Mouse (Mus musculus): Measurements from ENCODE around the gene Iqcc. TPM values are rescaled to one million over a fixed set of nuclear protein-coding genes. Genes with fewer than 3 reads are reported as not detected.

The Iqcc gene
- polyA plus RNA-seq, 1 experiment, result 32.3 TPM

DNA sequence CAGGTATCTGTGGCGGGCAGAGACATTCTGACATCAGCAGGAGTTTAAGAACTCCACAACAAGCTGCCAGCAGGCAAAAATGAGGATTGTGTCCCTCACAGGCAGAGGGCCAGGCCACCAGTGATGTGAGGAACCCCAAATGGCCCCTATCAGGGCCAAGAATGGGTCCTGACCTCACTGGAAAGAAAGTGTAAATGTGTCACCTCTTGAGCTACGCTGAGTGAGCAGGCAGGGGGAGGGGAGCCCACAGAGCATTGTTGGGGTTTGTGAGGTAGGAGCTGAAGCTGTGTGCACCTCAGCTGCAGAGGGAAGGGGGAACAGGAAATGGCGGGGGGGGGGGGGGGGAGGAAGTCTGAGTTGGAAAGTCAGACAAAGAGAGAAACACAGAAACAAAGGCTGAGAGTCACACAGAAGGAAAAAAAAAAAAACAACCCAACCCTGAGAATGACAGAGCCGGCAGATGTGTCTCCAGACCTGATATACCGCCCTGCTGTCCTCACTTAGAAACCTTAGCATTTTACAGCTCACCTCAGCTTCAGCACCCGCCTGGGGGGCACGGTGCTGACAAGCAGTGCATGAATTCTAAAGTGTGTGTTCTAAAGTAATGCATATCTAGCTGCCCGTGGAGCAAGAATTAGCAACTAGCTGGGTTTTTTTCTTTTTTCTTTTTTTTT lies 43.6 kb downstream of the Iqcc start:
- no peak for DNase-seq (ENCODE audit: low read depth)
- no peak for TF ChIP-seq POLR2A (IDR thresholded peaks at IDR 0.05; ENCODE audit: borderline replicate concordance, extremely low read depth, insufficient read depth, insufficient read length, poor library complexity, severe bottlenecking)
- TF ChIP-seq CTCF (IDR thresholded peaks at IDR 0.05; ENCODE audit: borderline replicate concordance, extremely low read depth, insufficient read depth, insufficient read length), result no peak

- DNase-seq (ENCODE audit: low read depth), result no peak
- TF ChIP-seq CTCF (IDR thresholded peaks at IDR 0.05; ENCODE audit: borderline replicate concordance, extremely low read depth, insufficient read depth, insufficient read length) (no peak), POLR2A (IDR thresholded peaks at IDR 0.05; ENCODE audit: borderline replicate concordance, extremely low read depth, insufficient read depth, insufficient read length, poor library complexity, severe bottlenecking) (no peak)
Measured at GRCm38 (mm10) chr4:129573430-129573829, 45.5 kb downstream of the Iqcc start, which contains the start of gene Lck. Gene Lck (minus strand): TSS chr4:129573641.

DNA sequence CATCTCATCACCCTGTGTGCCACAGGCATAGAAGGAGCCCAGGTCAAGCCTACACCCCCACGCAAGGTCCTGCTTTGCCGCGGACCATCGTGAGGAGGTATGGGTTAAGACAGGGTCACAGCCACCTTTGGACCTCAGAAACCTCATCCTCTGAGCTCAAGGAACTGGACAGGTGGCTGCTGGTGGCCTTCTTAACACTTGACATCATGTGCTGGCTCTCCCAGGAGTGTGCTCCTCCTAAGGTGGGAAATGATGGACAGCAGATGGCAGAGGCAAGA lies 45.9 kb downstream of the Iqcc start:
- DNase-seq (ENCODE audit: low read depth), result no peak
- TF ChIP-seq POLR2A (IDR thresholded peaks at IDR 0.05; ENCODE audit: borderline replicate concordance, extremely low read depth, insufficient read depth, insufficient read length, poor library complexity, severe bottlenecking) (no peak), CTCF (IDR thresholded peaks at IDR 0.05; ENCODE audit: borderline replicate concordance, extremely low read depth, insufficient read depth, insufficient read length) (no peak)

- TF ChIP-seq POLR2A (IDR thresholded peaks at IDR 0.05; ENCODE audit: borderline replicate concordance, extremely low read depth, insufficient read depth, insufficient read length, poor library complexity, severe bottlenecking) (no peak), CTCF (IDR thresholded peaks at IDR 0.05; ENCODE audit: borderline replicate concordance, extremely low read depth, insufficient read depth, insufficient read length) (no peak)
- no peak for DNase-seq (ENCODE audit: low read depth)
Measured at GRCm38 (mm10) chr4:129572236-129573092, 46.4 kb downstream of the Iqcc start.

DNA sequence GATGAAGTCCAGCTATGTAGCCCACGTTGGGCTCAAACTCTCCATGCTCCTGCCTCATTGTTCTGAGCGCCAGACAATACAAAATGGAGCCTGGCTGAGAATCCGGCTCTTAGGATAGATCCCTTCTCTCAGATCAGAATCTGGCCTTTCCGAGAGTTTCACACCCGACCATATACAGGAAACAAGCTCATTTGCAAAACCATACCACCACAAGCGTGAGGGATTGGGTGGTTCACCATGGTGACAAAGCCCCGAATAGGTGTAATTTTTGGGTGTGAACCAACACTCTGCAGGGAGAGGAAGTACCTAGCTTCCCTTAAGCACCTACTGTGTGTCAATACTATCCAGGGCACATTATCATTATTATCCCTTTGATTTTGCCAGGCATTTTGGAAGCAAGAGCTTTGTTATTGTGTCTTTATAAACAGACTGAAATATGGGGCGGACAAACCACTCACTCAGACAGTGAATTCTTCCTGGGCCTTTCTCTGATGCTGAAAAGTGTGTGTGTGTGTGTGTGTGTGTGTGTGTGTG lies 47.3 kb downstream of the Iqcc start:
- TF ChIP-seq POLR2A (IDR thresholded peaks at IDR 0.05; ENCODE audit: borderline replicate concordance, extremely low read depth, insufficient read depth, insufficient read length, poor library complexity, severe bottlenecking) (no peak), CTCF (IDR thresholded peaks at IDR 0.05; ENCODE audit: borderline replicate concordance, extremely low read depth, insufficient read depth, insufficient read length) (no peak)
- DNase-seq (ENCODE audit: low read depth), result no peak

GRCm38 (mm10) chr4:129570028-129570427 lies 48.9 kb downstream of the Iqcc start:
- TF ChIP-seq CTCF (IDR thresholded peaks at IDR 0.05; ENCODE audit: borderline replicate concordance, extremely low read depth, insufficient read depth, insufficient read length), result no peak
- no peak for DNase-seq (ENCODE audit: low read depth)

DNA sequence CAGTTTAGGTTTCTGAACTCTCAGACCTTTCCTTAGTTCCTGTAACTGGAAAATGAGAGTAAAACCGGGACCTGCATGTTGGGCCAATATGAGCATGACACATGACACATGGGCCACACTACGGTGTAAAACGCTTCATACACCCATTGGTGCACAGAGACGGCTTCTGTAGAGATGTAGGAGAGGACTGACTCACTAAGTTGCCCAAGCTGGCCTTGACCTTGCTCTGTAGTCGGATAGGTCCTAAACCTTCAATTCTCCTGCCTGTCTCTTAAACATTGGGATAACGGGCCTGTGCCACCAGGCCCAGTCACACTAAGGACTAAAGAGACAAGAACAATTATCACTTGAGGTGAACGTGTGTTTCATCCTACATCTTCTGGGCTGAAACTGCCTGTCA lies 50.5 kb downstream of the Iqcc start:
- TF ChIP-seq POLR2A (IDR thresholded peaks at IDR 0.05; ENCODE audit: borderline replicate concordance, extremely low read depth, insufficient read depth, insufficient read length, poor library complexity, severe bottlenecking) (no peak), CTCF (IDR thresholded peaks at IDR 0.05; ENCODE audit: borderline replicate concordance, extremely low read depth, insufficient read depth, insufficient read length) (no peak)
- no peak for DNase-seq (ENCODE audit: low read depth)

GRCm38 (mm10) chr4:129565139-129565538 lies 53.8 kb downstream of the Iqcc start:
- TF ChIP-seq CTCF (IDR thresholded peaks at IDR 0.05; ENCODE audit: borderline replicate concordance, extremely low read depth, insufficient read depth, insufficient read length) (no peak), POLR2A (IDR thresholded peaks at IDR 0.05; ENCODE audit: borderline replicate concordance, extremely low read depth, insufficient read depth, insufficient read length, poor library complexity, severe bottlenecking) (no peak)
- no peak for DNase-seq (ENCODE audit: low read depth)

Other genes starting within 250 kb of the Iqcc start
- 19.5 and 23.1 TPM in 2 replicates for gene Zbtb8a, start 241.0 kb downstream of the Iqcc start, polyA plus RNA-seq (2012; rRNA removed)
- gene Zbtb8b, start 178.2 kb downstream of the Iqcc start, polyA plus RNA-seq (2012; rRNA removed), result 5.6 and 10.2 TPM in 2 replicates
- 17.5 and 29.2 TPM in 2 replicates for gene Bsdc1, start 157.5 kb downstream of the Iqcc start, polyA plus RNA-seq (2012; rRNA removed)
- 0.14 and 0.18 TPM in 2 replicates for gene Tssk3, start 128.1 kb downstream of the Iqcc start, polyA plus RNA-seq (2012; rRNA removed)
- 0.18 and 0.26 TPM in 2 replicates for gene Fam229a, start 127.9 kb downstream of the Iqcc start, polyA plus RNA-seq (2012; rRNA removed)
- 1,642 and 1,750 TPM in 2 replicates for gene Marcksl1, start 105.5 kb downstream of the Iqcc start, polyA plus RNA-seq (2012; rRNA removed)
- gene Hdac1, start 76.4 kb downstream of the Iqcc start, polyA plus RNA-seq (2012; rRNA removed), result 110 and 142 TPM in 2 replicates
- gene Lck, start 45.5 kb downstream of the Iqcc start, polyA plus RNA-seq (2012; rRNA removed), result 9.0 and 9.9 TPM in 2 replicates
- 0.63 and 0.82 TPM in 2 replicates for gene Fam167b, start 40.5 kb downstream of the Iqcc start, polyA plus RNA-seq (2012; rRNA removed)
- 297 and 390 TPM in 2 replicates for gene Eif3i, start 18.5 kb downstream of the Iqcc start, polyA plus RNA-seq (2012; rRNA removed)
- 156 and 169 TPM in 2 replicates for gene Tmem234, start 18.4 kb downstream of the Iqcc start, polyA plus RNA-seq (2012; rRNA removed)
- 4.5 and 7.4 TPM in 2 replicates for gene Dcdc2b, start 4.8 kb downstream of the Iqcc start, polyA plus RNA-seq (2012; rRNA removed)
- 108 and 116 TPM in 2 replicates for gene Ccdc28b, start 4.8 kb upstream of the Iqcc start, polyA plus RNA-seq (2012; rRNA removed)
- gene Txlna, start 22.0 kb upstream of the Iqcc start, polyA plus RNA-seq (2012; rRNA removed), result 55.6 and 57.8 TPM in 2 replicates
- gene Kpna6, start 53.7 kb upstream of the Iqcc start, polyA plus RNA-seq (2012; rRNA removed), result 39.8 and 41.7 TPM in 2 replicates
- gene Tmem39b, start 77.7 kb upstream of the Iqcc start, polyA plus RNA-seq (2012; rRNA removed), result 63.6 and 81.2 TPM in 2 replicates
- 68.2 and 117 TPM in 2 replicates for gene Khdrbs1, start 123.2 kb upstream of the Iqcc start, polyA plus RNA-seq (2012; rRNA removed)
- gene Ptp4a2, start 192.1 kb upstream of the Iqcc start, polyA plus RNA-seq (2012; rRNA removed), result 89.6 and 106 TPM in 2 replicates

All from brain, embryonic 14.5 days (tissue).